Mouse (Mus musculus) hindbrain, embryonic 12.5 days (tissue): ENCODE data around the gene Adtrp. TPM values are rescaled to one million over a fixed set of nuclear protein-coding genes. Genes with fewer than 3 reads are reported as not detected.
A peak's percentile ranks its signal among the peaks of the same experiment; 100 is the strongest.

Experiments
- ATAC-seq: fragments of 200-750 bp; cut with Nextera tagmentation; 2 replicates; pipeline ENCODE4 v1.8.0; 2017; ENCODE audit warnings: moderate TSS enrichment; ENCODE audit not compliant: low FRiP score
- H3K27ac ChIP-seq: fragments of 300-500 bp; sonication (generic); 2 replicates; pipeline ENCODE4 v1.5.1; 2016; ENCODE audit warnings: mild to moderate bottlenecking
- H3K27me3 ChIP-seq: fragments of 300-500 bp; sonication (generic); 2 replicates; pipeline ENCODE4 v1.6.1; 2016; ENCODE audit warnings: mild to moderate bottlenecking
- H3K36me3 ChIP-seq: fragments of 300-500 bp; sonication (generic); 2 replicates; pipeline ENCODE4 v1.6.1; 2016; ENCODE audit warnings: mild to moderate bottlenecking
- H3K4me1 ChIP-seq: fragments of 300-500 bp; sonication (generic); 2 replicates; pipeline ENCODE4 v1.6.1; 2016
- H3K4me2 ChIP-seq: fragments of 300-500 bp; sonication (generic); replicated peaks from 2 replicates; pipeline ENCODE4 v1.6.1; 2016; ENCODE audit warnings: mild to moderate bottlenecking
- H3K4me3 ChIP-seq: fragments of 300-500 bp; sonication (generic); 2 replicates; pipeline ENCODE4 v1.5.1; 2016; ENCODE audit warnings: mild to moderate bottlenecking
- H3K9ac ChIP-seq: fragments of 300-500 bp; sonication (generic); 2 replicates; pipeline ENCODE4 v1.6.1; 2016; ENCODE audit warnings: mild to moderate bottlenecking, moderate library complexity
- H3K9me3 ChIP-seq: fragments of 300-500 bp; sonication (generic); replicated peaks from 2 replicates; pipeline ENCODE4 v1.6.1; 2016; ENCODE audit warnings: mild to moderate bottlenecking
- WGBS: fragments of 180-500 bp; shearing (Covaris S2); methylation state at CpG from one replicate; pipeline ENCODE4 v1.1.7; 2016; 5-methylcytosine and 5-hydroxymethylcytosine counted together
- polyA plus RNA-seq: library from polyadenylated mRNA; unstranded; fragments of >200 nt; fragmentation: Nextera tagmentation; extraction: Ambion mirVana; gene quantifications from 2 replicates; pipeline ENCODE4 v1.2.1, GENCODE M21; 2016

Gene Adtrp
- polyA plus RNA-seq, 1 experiment from 2014 or later, result 0.45 TPM

DNA sequence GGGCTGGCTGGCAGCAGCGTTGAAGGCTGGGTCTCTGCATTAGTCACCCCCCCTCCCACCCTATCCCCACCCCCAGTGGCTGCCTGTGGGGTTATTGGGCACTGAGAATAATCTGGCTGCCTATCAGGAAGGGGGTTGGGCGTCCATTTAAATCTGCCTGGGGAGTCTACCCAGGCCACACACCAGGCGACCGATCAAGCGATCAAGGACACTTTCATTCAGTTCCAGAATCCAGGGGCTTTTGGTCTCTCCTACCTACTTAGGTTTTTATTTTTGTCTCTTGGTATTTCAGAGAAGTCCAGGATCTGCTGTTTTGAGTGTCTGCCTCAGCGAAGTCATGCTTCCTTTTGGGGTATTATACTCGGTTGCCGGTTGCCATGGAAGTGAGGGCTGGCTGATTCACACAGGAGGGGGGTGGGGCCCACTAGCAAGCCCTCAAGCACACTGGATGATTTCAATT is 46.3 kb downstream of the Adtrp start:
- H3K4me2 ChIP-seq, result peak overlapping the region; percentile 48
- H3K36me3 ChIP-seq, result no peaks in the 10 kb centered on the region
- H3K9me3 ChIP-seq, result no peaks in the 10 kb centered on the region
- no peak overlapping the region for H3K9ac ChIP-seq
- peak overlapping the region; percentile 40; the same call in 1 of the 2 replicates for H3K27ac ChIP-seq
- 5% methylated on average over 8 of the region's 8 CpGs for WGBS
- H3K4me3 ChIP-seq, result peak overlapping the region; percentile 13
- ATAC-seq, result peak; percentile 96
- H3K27me3 ChIP-seq, result no peaks in the 10 kb centered on the region
- peaks cover 17% of the 10 kb centered on the region for H3K4me1 ChIP-seq

GRCm38 (mm10) chr13:41792849-41793248 is 54.6 kb downstream of the Adtrp start:
- no peak overlapping the region for H3K27ac ChIP-seq
- no peak overlapping the region for H3K4me2 ChIP-seq
- no peaks in the 10 kb centered on the region for H3K4me1 ChIP-seq
- WGBS, result 85% methylated on average over 6 of the region's 6 CpGs
- H3K36me3 ChIP-seq, result no peaks in the 10 kb centered on the region
- H3K9me3 ChIP-seq, result no peaks in the 10 kb centered on the region
- ATAC-seq, result no peak
- H3K4me3 ChIP-seq, result no peak overlapping the region
- no peak overlapping the region for H3K9ac ChIP-seq
- no peaks in the 10 kb centered on the region for H3K27me3 ChIP-seq

- H3K4me1 ChIP-seq, result no peaks in the 10 kb centered on the region
- WGBS, result 74% methylated on average over 2 of the region's 2 CpGs
- no peak for ATAC-seq
Observed at GRCm38 (mm10) chr13:41787863-41788536, 59.5 kb downstream of the Adtrp start.

GRCm38 (mm10) chr13:41786640-41787039 is 60.8 kb downstream of the Adtrp start:
- no peak overlapping the region for H3K4me3 ChIP-seq
- 91% methylated on average over 3 of the region's 3 CpGs for WGBS
- no peak overlapping the region for H3K9ac ChIP-seq
- H3K4me1 ChIP-seq, result no peaks in the 10 kb centered on the region
- no peaks in the 10 kb centered on the region for H3K27me3 ChIP-seq
- no peaks in the 10 kb centered on the region for H3K36me3 ChIP-seq
- no peaks in the 10 kb centered on the region for H3K9me3 ChIP-seq
- no peak overlapping the region for H3K4me2 ChIP-seq
- H3K27ac ChIP-seq, result no peak overlapping the region
- no peak for ATAC-seq

More at GRCm38 (mm10) chr13:41787863-41788536, 59.5 kb downstream of the Adtrp start:
- H3K4me3 ChIP-seq, result no peak overlapping the region
- no peak overlapping the region for H3K4me2 ChIP-seq
- no peaks in the 10 kb centered on the region for H3K36me3 ChIP-seq
- H3K27ac ChIP-seq, result no peak overlapping the region
- H3K9ac ChIP-seq, result no peak overlapping the region
- H3K9me3 ChIP-seq, result no peaks in the 10 kb centered on the region
- H3K27me3 ChIP-seq, result no peaks in the 10 kb centered on the region

GRCm38 (mm10) chr13:41784889-41785701 is 62.4 kb downstream of the Adtrp start:
- 91% methylated on average over 7 of the region's 7 CpGs for WGBS
- no peak for ATAC-seq

DNA sequence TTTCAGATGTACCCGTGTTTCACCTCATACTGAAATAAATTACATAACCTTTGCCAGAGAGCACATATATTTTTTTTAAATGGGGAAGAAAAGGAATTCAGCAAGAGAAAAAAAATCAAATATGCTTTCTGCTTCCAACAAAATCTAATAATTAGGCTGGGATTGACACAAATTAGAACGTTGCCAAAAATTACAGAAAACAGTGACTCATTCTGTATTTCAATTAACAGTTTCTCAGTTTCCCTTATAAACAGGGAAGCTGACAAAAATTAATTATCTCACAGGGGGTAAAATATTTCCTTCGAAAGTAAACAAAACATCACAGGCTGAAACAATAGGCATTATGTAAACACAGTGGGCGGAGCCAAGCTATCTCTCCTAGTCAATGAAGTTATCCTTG is 67.2 kb downstream of the Adtrp start:
- H3K27ac ChIP-seq, result no peak overlapping the region
- 84% methylated on average over 4 of the region's 4 CpGs for WGBS

More at GRCm38 (mm10) chr13:41784889-41785701, 62.4 kb downstream of the Adtrp start:
- H3K4me2 ChIP-seq, result no peak overlapping the region
- no peak overlapping the region for H3K9ac ChIP-seq
- no peaks in the 10 kb centered on the region for H3K4me1 ChIP-seq
- H3K36me3 ChIP-seq, result no peaks in the 10 kb centered on the region
- H3K9me3 ChIP-seq, result no peaks in the 10 kb centered on the region
- no peaks in the 10 kb centered on the region for H3K27me3 ChIP-seq
- no peak overlapping the region for H3K27ac ChIP-seq
- H3K4me3 ChIP-seq, result no peak overlapping the region

GRCm38 (mm10) chr13:41779603-41780180 is 67.8 kb downstream of the Adtrp start:
- Histone ChIP-seq H3K27me3 (no peaks in the 10 kb centered on the region), H3K4me2 (no peak overlapping the region), H3K36me3 (no peaks in the 10 kb centered on the region), H3K4me3 (no peak overlapping the region), H3K27ac (no peak overlapping the region), H3K9ac (no peak overlapping the region), H3K4me1 (no peaks in the 10 kb centered on the region), H3K9me3 (no peaks in the 10 kb centered on the region)
- WGBS, result 75% methylated on average over 9 of the region's 9 CpGs
- ATAC-seq, result peak; percentile 64

More for the DNA sequence above, 67.2 kb downstream of the Adtrp start:
- no peak overlapping the region for H3K4me2 ChIP-seq
- H3K27me3 ChIP-seq, result no peaks in the 10 kb centered on the region
- ATAC-seq, result no peak
- H3K36me3 ChIP-seq, result no peaks in the 10 kb centered on the region
- H3K4me1 ChIP-seq, result no peaks in the 10 kb centered on the region
- H3K4me3 ChIP-seq, result no peak overlapping the region
- H3K9ac ChIP-seq, result no peak overlapping the region
- no peaks in the 10 kb centered on the region for H3K9me3 ChIP-seq

GRCm38 (mm10) chr13:41773812-41774376 is 73.6 kb downstream of the Adtrp start:
- Histone ChIP-seq H3K27me3 (no peaks in the 10 kb centered on the region), H3K4me3 (no peak overlapping the region), H3K4me2 (no peak overlapping the region), H3K9ac (no peak overlapping the region), H3K4me1 (no peaks in the 10 kb centered on the region), H3K27ac (no peak overlapping the region), H3K36me3 (no peaks in the 10 kb centered on the region), H3K9me3 (no peaks in the 10 kb centered on the region)
- no peak for ATAC-seq
- WGBS, result 86% methylated on average over 4 of the region's 4 CpGs

DNA sequence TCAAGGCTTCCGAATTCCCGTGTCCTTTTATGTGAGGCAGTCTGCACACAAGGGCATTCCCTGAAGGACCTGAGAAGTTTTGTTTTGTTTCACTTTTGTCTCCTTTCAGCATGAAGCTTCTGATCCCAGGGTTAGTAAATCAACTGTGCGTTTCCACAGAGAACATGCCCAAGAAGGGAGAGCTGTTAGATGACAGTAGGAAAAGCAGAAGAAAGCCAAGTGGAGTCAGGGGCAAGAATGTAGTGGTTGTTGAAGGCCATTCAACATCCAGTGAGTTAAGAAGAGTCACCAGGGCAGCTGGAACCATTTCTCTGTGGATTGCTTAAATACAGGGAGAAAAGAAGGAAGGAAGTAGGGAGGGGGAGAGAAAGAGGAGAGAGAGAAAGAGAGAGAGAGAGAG is 76.4 kb downstream of the Adtrp start:
- no peaks in the 10 kb centered on the region for H3K4me1 ChIP-seq
- no peaks in the 10 kb centered on the region for H3K9me3 ChIP-seq
- no peak overlapping the region for H3K4me2 ChIP-seq
- no peak overlapping the region for H3K9ac ChIP-seq
- 53% methylated on average over 3 of the region's 3 CpGs for WGBS
- no peak overlapping the region for H3K4me3 ChIP-seq
- H3K36me3 ChIP-seq, result no peaks in the 10 kb centered on the region
- no peaks in the 10 kb centered on the region for H3K27me3 ChIP-seq
- no peak overlapping the region for H3K27ac ChIP-seq
- no peak for ATAC-seq

GRCm38 (mm10) chr13:41767941-41768340 is 79.5 kb downstream of the Adtrp start:
- Histone ChIP-seq H3K9ac (no peak overlapping the region), H3K4me3 (no peak overlapping the region), H3K27me3 (no peaks in the 10 kb centered on the region), H3K9me3 (no peaks in the 10 kb centered on the region), H3K4me2 (no peak overlapping the region), H3K36me3 (no peaks in the 10 kb centered on the region), H3K27ac (no peak overlapping the region), H3K4me1 (no peaks in the 10 kb centered on the region)
- 92% methylated on average over 4 of the region's 4 CpGs for whole genome bisulfite sequencing
- no peak for ATAC-seq

- Histone ChIP-seq H3K4me2 (no peak overlapping the region), H3K36me3 (no peaks in the 10 kb centered on the region), H3K9ac (no peak overlapping the region), H3K9me3 (no peaks in the 10 kb centered on the region), H3K27me3 (no peaks in the 10 kb centered on the region), H3K4me1 (peaks cover 12% of the 10 kb centered on the region; the same call in 1 of the 2 replicates), H3K4me3 (no peak overlapping the region), H3K27ac (no peak overlapping the region)
- no peak for ATAC-seq
- WGBS, result 82% methylated on average over 3 of the region's 3 CpGs
Observed at GRCm38 (mm10) chr13:41761986-41762385, 85.5 kb downstream of the Adtrp start.

DNA sequence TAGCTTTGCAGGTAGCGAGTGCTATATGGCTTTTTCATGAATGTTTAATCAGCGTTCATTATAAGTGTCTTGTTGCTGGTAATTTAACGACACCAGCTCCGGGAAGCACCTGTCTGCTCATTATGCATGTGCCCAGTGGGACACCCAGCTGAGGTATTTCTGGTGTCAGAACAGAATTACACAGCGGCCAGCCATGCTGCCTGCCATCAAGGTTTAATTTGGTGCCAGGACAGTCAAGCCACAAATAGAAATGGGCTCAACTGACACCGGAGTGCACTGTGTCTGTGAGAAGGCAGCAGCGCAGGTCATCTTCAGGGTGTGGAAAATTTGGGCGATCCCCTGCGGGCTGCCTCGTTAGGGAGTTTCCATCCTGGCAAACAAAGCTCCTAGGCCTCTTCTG is 87.0 kb downstream of the Adtrp start:
- H3K27ac ChIP-seq, result no peak overlapping the region

More for the DNA sequence above, 87.0 kb downstream of the Adtrp start:
- H3K36me3 ChIP-seq, result no peaks in the 10 kb centered on the region
- WGBS, result 47% methylated on average over 10 of the region's 10 CpGs
- no peak overlapping the region for H3K9ac ChIP-seq
- H3K9me3 ChIP-seq, result no peaks in the 10 kb centered on the region
- ATAC-seq, result no peak
- H3K4me2 ChIP-seq, result no peak overlapping the region
- H3K27me3 ChIP-seq, result no peaks in the 10 kb centered on the region
- no peak overlapping the region for H3K4me3 ChIP-seq
- H3K4me1 ChIP-seq, result peaks cover 12% of the 10 kb centered on the region; the same call in 1 of the 2 replicates
